Mouse (Mus musculus): ENCODE data around the gene Emilin2.

DNA sequence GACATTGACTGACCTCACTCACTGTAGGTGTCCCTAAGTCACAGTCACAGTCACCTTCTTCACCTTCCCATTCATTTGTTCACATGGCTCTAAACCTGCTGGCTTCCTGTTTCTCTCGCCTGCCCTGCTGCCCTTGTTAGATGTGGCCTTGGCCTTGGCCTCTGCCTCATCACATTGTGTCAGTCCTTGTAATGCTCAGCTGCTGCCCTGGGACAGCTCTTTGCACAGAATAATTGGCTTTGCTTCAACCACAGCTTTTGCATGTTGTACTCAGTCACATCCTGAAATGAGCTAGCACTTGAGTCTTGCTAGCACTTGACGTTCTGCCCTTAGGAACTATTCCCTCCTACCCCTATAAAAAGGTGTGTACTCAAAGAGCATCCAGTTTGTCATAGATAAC lies 87.3 kb downstream of the Emilin2 start:
- TF ChIP-seq E2F4 (IDR thresholded peaks at IDR 0.05; ENCODE audit: insufficient read depth), result no peak
- no peak for TF ChIP-seq POLR2A (IDR thresholded peaks at IDR 0.05; ENCODE audit: insufficient read length, low read depth)
- TF ChIP-seq USF1 (IDR thresholded peaks at IDR 0.05; ENCODE audit: low read depth), result no peak
- no peak for TF ChIP-seq TCF12 (IDR thresholded peaks at IDR 0.05; ENCODE audit: insufficient read depth, poor library complexity, severe bottlenecking)
- TF ChIP-seq MYOG (IDR thresholded peaks at IDR 0.05; ENCODE audit: control insufficient read depth in 1 of 3, insufficient read depth in 1 of 3, insufficient read length in 2 of 3, low read depth in 2 of 3), result no peak
- TF ChIP-seq MAX (IDR thresholded peaks at IDR 0.05; ENCODE audit: low read depth), result no peak
- TF ChIP-seq TCF3 (IDR thresholded peaks at IDR 0.05; ENCODE audit: insufficient read length, low read depth), result no peak
